Mouse (Mus musculus) midbrain, embryonic 10.5 days (tissue): ENCODE results near the gene P2rx6. TPM values are rescaled to one million over a fixed set of nuclear protein-coding genes. Genes with fewer than 3 reads are reported as not detected.
"Not testable (repeated sequence)": the region's sequence is repeated elsewhere in the genome, so short reads cannot be mapped to it uniquely, and the experiment has no call there.

Experiments used
- DNase-seq: peaks from one replicate; pipeline ENCODE4 v3.0.0-alpha.2; 2017; ENCODE audit warnings: low spot score
- H3K27ac ChIP-seq: fragments of 300-500 bp; sonication (generic); replicated peaks from 2 replicates; pipeline ENCODE4 v1.5.1; 2016; ENCODE audit warnings: mild to moderate bottlenecking
- H3K27me3 ChIP-seq: fragments of 300-500 bp; sonication (generic); 2 replicates; pipeline ENCODE4 v1.6.1; 2016; ENCODE audit warnings: low read depth, mild to moderate bottlenecking; ENCODE audit not compliant: poor library complexity, severe bottlenecking
- H3K36me3 ChIP-seq: fragments of 300-500 bp; sonication (generic); 2 replicates; pipeline ENCODE4 v1.6.1; 2016; ENCODE audit warnings: mild to moderate bottlenecking, moderate library complexity
- H3K4me1 ChIP-seq: fragments of 300-500 bp; sonication (generic); 2 replicates; pipeline ENCODE4 v1.6.1; 2016
- H3K4me3 ChIP-seq: fragments of 300-500 bp; sonication (generic); 2 replicates; pipeline ENCODE4 v1.5.1; 2016; ENCODE audit warnings: mild to moderate bottlenecking, moderate library complexity
- H3K9me3 ChIP-seq: fragments of 300-500 bp; sonication (generic); replicated peaks from 2 replicates; pipeline ENCODE4 v1.6.1; 2016; ENCODE audit warnings: mild to moderate bottlenecking
- WGBS: fragments of 180-500 bp; shearing (Covaris S2); methylation state at CpG from one replicate; pipeline ENCODE4 v1.1.7; 2016; 5-methylcytosine and 5-hydroxymethylcytosine counted together
- polyA plus RNA-seq: library from polyadenylated mRNA; unstranded; fragments of >200 nt; fragmentation: Nextera tagmentation; extraction: Ambion mirVana; gene quantifications from 2 replicates; pipeline ENCODE4 v1.2.1, GENCODE M21; 2016

The P2rx6 gene
- polyA plus RNA-seq, 1 experiment from 2014 or later: 0.62 TPM

GRCm38 (mm10) chr16:17552837-17553236 lies 8.8 kb upstream of the P2rx6 start:
- 84% methylated on average over 7 of the region's 7 CpGs for WGBS
- Histone ChIP-seq H3K36me3 (no peaks in the 10 kb centered on the region), H3K27me3 (peaks cover 5% of the 10 kb centered on the region), H3K4me3 (no peak overlapping the region), H3K4me1 (peaks cover 28% of the 10 kb centered on the region), H3K9me3 (no peaks in the 10 kb centered on the region), H3K27ac (no peak overlapping the region)
- DNase-seq: no peak

- no peaks in the 10 kb centered on the region for H3K9me3 ChIP-seq
- 7% methylated on average over 18 of the region's 18 CpGs for WGBS
- peak overlapping the region; percentile 86 for H3K27ac ChIP-seq
- no peaks in the 10 kb centered on the region for H3K36me3 ChIP-seq
- H3K4me1 ChIP-seq: peaks cover 40% of the 10 kb centered on the region
- peak overlapping the region; percentile 44 for H3K4me3 ChIP-seq
- H3K27me3 ChIP-seq: peaks cover 5% of the 10 kb centered on the region
- peak; percentile 51 for DNase-seq
Observed at GRCm38 (mm10) chr16:17553910-17554685, 7.6 kb upstream of the P2rx6 start.

GRCm38 (mm10) chr16:17554702-17555101 lies 7.0 kb upstream of the P2rx6 start:
- peak overlapping the region; percentile 86 for H3K27ac ChIP-seq
- H3K27me3 ChIP-seq: peaks cover 11% of the 10 kb centered on the region
- peaks cover 46% of the 10 kb centered on the region for H3K4me1 ChIP-seq
- H3K4me3 ChIP-seq: peak overlapping the region; percentile 44
- 19% methylated on average over 4 of the region's 4 CpGs for WGBS
- H3K9me3 ChIP-seq, H3K36me3 ChIP-seq: not testable (repeated sequence)
- peak; percentile 54 for DNase-seq

- no peak overlapping the region for H3K27ac ChIP-seq
- WGBS: 87% methylated on average over 4 of the region's 4 CpGs
- peaks cover 61% of the 10 kb centered on the region for H3K4me1 ChIP-seq
- no peaks in the 10 kb centered on the region for H3K9me3 ChIP-seq
- H3K27me3 ChIP-seq: peaks cover 23% of the 10 kb centered on the region
- H3K4me3 ChIP-seq: no peak overlapping the region
- no peaks in the 10 kb centered on the region for H3K36me3 ChIP-seq
- no peak for DNase-seq
Observed at GRCm38 (mm10) chr16:17556180-17556579, 5.5 kb upstream of the P2rx6 start.

- no peak overlapping the region for H3K4me3 ChIP-seq
- 60% methylated on average over 4 of the region's 4 CpGs for WGBS
- no peak overlapping the region for H3K27ac ChIP-seq
- H3K27me3 ChIP-seq: peaks cover 27% of the 10 kb centered on the region
- no peaks in the 10 kb centered on the region for H3K36me3 ChIP-seq
- no peaks in the 10 kb centered on the region for H3K9me3 ChIP-seq
- H3K4me1 ChIP-seq: peaks cover 68% of the 10 kb centered on the region
- no peak for DNase-seq
Observed at GRCm38 (mm10) chr16:17556907-17557306, 4.8 kb upstream of the P2rx6 start.

GRCm38 (mm10) chr16:17557947-17558480 lies 3.7 kb upstream of the P2rx6 start:
- WGBS: under 1% methylated on average over 5 of the region's 5 CpGs
- H3K9me3 ChIP-seq: no peaks in the 10 kb centered on the region
- H3K27ac ChIP-seq: peak overlapping the region; percentile 87
- peak overlapping the region; percentile 45 for H3K4me3 ChIP-seq
- peak; percentile 76 for DNase-seq
- H3K4me1 ChIP-seq: peaks cover 77% of the 10 kb centered on the region
- no peaks in the 10 kb centered on the region for H3K36me3 ChIP-seq
- peaks cover 39% of the 10 kb centered on the region for H3K27me3 ChIP-seq

- no peaks in the 10 kb centered on the region for H3K9me3 ChIP-seq
- H3K27ac ChIP-seq: peak overlapping the region; percentile 87
- DNase-seq: peak; percentile 67
- H3K27me3 ChIP-seq: peaks cover 45% of the 10 kb centered on the region
- no peaks in the 10 kb centered on the region for H3K36me3 ChIP-seq
- peak overlapping the region; percentile 45 for H3K4me3 ChIP-seq
- peaks cover 73% of the 10 kb centered on the region for H3K4me1 ChIP-seq
- WGBS: 0% methylated on average over 5 of the region's 5 CpGs
Observed at GRCm38 (mm10) chr16:17558811-17559210, 2.9 kb upstream of the P2rx6 start.

GRCm38 (mm10) chr16:17559396-17560027 lies 2.2 kb upstream of the P2rx6 start:
- H3K4me1 ChIP-seq: peaks cover 66% of the 10 kb centered on the region
- no peaks in the 10 kb centered on the region for H3K36me3 ChIP-seq
- peaks cover 52% of the 10 kb centered on the region for H3K27me3 ChIP-seq
- H3K9me3 ChIP-seq: no peaks in the 10 kb centered on the region
- H3K4me3 ChIP-seq: peak overlapping the region; percentile 45
- H3K27ac ChIP-seq: peak overlapping the region; percentile 87
- no peak for DNase-seq
- WGBS: 64% methylated on average over 9 of the region's 9 CpGs

- peak within 1 kb of the TSS; percentile 76 for H3K27ac ChIP-seq
- H3K27me3 ChIP-seq: peaks cover 53% of the 10 kb centered on the region
- DNase-seq: peak; percentile 84
- WGBS: under 1% methylated on average over 22 of the region's 22 CpGs
- H3K4me1 ChIP-seq: peaks cover 50% of the 10 kb centered on the region
- peak within 1 kb of the TSS; percentile 46 for H3K4me3 ChIP-seq
- H3K36me3 ChIP-seq: no peaks in the 10 kb centered on the region
- H3K9me3 ChIP-seq: no peaks in the 10 kb centered on the region
Observed at GRCm38 (mm10) chr16:17561128-17561750, 446 bp upstream of the P2rx6 start, which contains the start of gene Lrrc74b. Lrrc74b (minus strand) TSS chr16:17561247.

GRCm38 (mm10) chr16:17563580-17563979 lies 1.9 kb downstream of the P2rx6 start:
- Histone ChIP-seq H3K36me3 (no peaks in the 10 kb centered on the region), H3K4me1 (peaks cover 42% of the 10 kb centered on the region), H3K4me3 (no peak overlapping the region), H3K27me3 (peaks cover 48% of the 10 kb centered on the region), H3K9me3 (no peaks in the 10 kb centered on the region), H3K27ac (no peak overlapping the region)
- WGBS: 36% methylated on average over 1 of the region's 1 CpGs
- DNase-seq: no peak

- DNase-seq: no peak
- H3K27me3 ChIP-seq: peaks cover 47% of the 10 kb centered on the region
- no peaks in the 10 kb centered on the region for H3K36me3 ChIP-seq
- WGBS: 85% methylated on average over 2 of the region's 2 CpGs
- no peaks in the 10 kb centered on the region for H3K9me3 ChIP-seq
- no peak overlapping the region for H3K4me3 ChIP-seq
- peaks cover 35% of the 10 kb centered on the region for H3K4me1 ChIP-seq
- H3K27ac ChIP-seq: no peak overlapping the region
Observed at GRCm38 (mm10) chr16:17564221-17564620, 2.5 kb downstream of the P2rx6 start.

GRCm38 (mm10) chr16:17564771-17565170 lies 3.1 kb downstream of the P2rx6 start:
- 72% methylated on average over 3 of the region's 3 CpGs for WGBS
- Histone ChIP-seq H3K4me1 (peaks cover 30% of the 10 kb centered on the region), H3K27ac (no peak overlapping the region), H3K9me3 (no peaks in the 10 kb centered on the region), H3K4me3 (no peak overlapping the region), H3K27me3 (peaks cover 41% of the 10 kb centered on the region), H3K36me3 (no peaks in the 10 kb centered on the region)
- no peak for DNase-seq
